Mouse (Mus musculus) midbrain, embryonic 10.5 days (tissue): ENCODE results near the gene Spaca3. TPM values are rescaled to one million over a fixed set of nuclear protein-coding genes. Genes with fewer than 3 reads are reported as not detected.
A peak's percentile ranks its signal among the peaks of the same experiment; 100 is the strongest.

ENCODE experiments used
- DNase-seq: peaks from one replicate; pipeline ENCODE4 v3.0.0-alpha.2; 2017; ENCODE audit warnings: low spot score
- H3K27ac ChIP-seq: fragments of 300-500 bp; sonication (generic); replicated peaks from 2 replicates; pipeline ENCODE4 v1.5.1; 2016; ENCODE audit warnings: mild to moderate bottlenecking
- H3K27me3 ChIP-seq: fragments of 300-500 bp; sonication (generic); 2 replicates; pipeline ENCODE4 v1.6.1; 2016; ENCODE audit warnings: low read depth, mild to moderate bottlenecking; ENCODE audit not compliant: poor library complexity, severe bottlenecking
- H3K36me3 ChIP-seq: fragments of 300-500 bp; sonication (generic); 2 replicates; pipeline ENCODE4 v1.6.1; 2016; ENCODE audit warnings: mild to moderate bottlenecking, moderate library complexity
- H3K4me1 ChIP-seq: fragments of 300-500 bp; sonication (generic); 2 replicates; pipeline ENCODE4 v1.6.1; 2016
- H3K4me3 ChIP-seq: fragments of 300-500 bp; sonication (generic); 2 replicates; pipeline ENCODE4 v1.5.1; 2016; ENCODE audit warnings: mild to moderate bottlenecking, moderate library complexity
- H3K9me3 ChIP-seq: fragments of 300-500 bp; sonication (generic); replicated peaks from 2 replicates; pipeline ENCODE4 v1.6.1; 2016; ENCODE audit warnings: mild to moderate bottlenecking
- WGBS: fragments of 180-500 bp; shearing (Covaris S2); methylation state at CpG from one replicate; pipeline ENCODE4 v1.1.7; 2016; 5-methylcytosine and 5-hydroxymethylcytosine counted together
- polyA plus RNA-seq: library from polyadenylated mRNA; unstranded; fragments of >200 nt; fragmentation: Nextera tagmentation; extraction: Ambion mirVana; gene quantifications from 2 replicates; pipeline ENCODE4 v1.2.1, GENCODE M21; 2016

Spaca3 gene
- polyA plus RNA-seq, 1 experiment from 2014 or later = not detected

DNA sequence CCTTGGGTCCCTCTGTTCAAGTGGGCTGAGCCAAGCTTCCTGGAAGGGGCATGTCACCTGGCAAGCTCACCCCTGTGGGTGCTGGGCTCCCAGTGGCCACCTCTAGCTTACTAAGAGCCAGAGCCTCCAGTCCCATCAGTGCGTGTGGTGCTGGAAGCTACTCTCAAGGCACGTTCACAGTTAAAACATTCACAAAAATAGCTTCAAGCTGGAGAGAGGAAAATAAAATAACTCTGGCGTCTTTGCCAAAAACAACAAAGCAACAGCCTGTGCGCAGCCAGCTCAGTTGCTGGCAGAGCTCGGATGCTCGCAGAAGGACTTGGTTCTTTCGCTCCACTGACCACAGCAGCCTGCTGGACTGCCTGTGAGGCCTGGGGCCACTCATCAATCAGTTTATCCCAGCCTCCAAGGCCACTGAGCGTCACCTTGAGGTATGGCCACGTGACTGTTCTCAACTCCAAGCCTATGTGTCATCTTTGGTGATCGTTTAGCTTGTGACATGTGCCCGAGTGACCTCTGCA is 19.0 kb downstream of the Spaca3 start:
- 82% methylated on average over 11 of the region's 11 CpGs for WGBS
- Histone ChIP-seq H3K27ac (no peak overlapping the region), H3K9me3 (no peaks in the 10 kb centered on the region), H3K4me3 (no peak overlapping the region), H3K36me3 (no peaks in the 10 kb centered on the region), H3K4me1 (no peaks in the 10 kb centered on the region), H3K27me3 (no peaks in the 10 kb centered on the region)
- no peak for DNase-seq

- Histone ChIP-seq H3K36me3 (no peaks in the 10 kb centered on the region), H3K27ac (no peak overlapping the region), H3K9me3 (no peaks in the 10 kb centered on the region), H3K27me3 (no peaks in the 10 kb centered on the region), H3K4me1 (no peaks in the 10 kb centered on the region), H3K4me3 (no peak overlapping the region)
- WGBS = 93% methylated on average over 2 of the region's 2 CpGs
- no peak for DNase-seq
These were observed 19.9 kb downstream of the Spaca3 start for GRCm38 (mm10) chr11:80878026-80878425.

DNA sequence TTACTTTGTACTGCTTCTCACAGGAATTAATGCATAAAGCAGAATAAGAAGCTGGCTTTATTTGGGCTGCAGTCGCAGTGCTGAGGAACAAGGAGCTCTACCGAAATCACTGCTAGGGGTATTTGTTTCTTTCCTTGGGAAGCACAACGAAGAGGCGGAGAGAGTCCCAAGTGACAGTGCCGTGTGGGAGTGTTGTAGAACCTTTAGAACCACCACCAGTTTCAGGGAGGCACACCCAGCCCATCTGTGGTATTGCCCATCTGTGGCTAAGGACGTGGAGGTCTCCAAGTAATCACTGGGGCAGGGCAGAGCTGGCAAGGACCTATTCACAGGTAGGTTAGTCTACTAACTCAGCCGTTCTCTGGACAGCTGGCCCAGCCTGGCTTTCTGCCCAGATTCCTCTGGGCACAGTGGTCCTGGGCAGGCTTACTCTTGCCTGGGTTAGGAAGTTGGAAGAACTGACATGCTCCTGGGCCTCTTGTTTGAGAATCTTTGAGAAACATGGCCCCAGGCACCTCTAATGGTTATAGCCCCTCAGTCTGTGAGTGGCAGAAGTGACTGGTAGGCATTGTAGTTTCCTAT is 24.2 kb downstream of the Spaca3 start:
- Histone ChIP-seq H3K9me3 (no peaks in the 10 kb centered on the region), H3K4me3 (no peak overlapping the region), H3K36me3 (no peaks in the 10 kb centered on the region), H3K4me1 (no peaks in the 10 kb centered on the region), H3K27me3 (0 out of 2 replicates have a peak, but pooled peaks cover 6% of the 10 kb centered on the region), H3K27ac (no peak overlapping the region)
- no peak for DNase-seq
- WGBS = 89% methylated on average over 7 of the region's 7 CpGs

GRCm38 (mm10) chr11:80884521-80885231 is 26.5 kb downstream of the Spaca3 start:
- WGBS = 87% methylated on average over 6 of the region's 6 CpGs
- Histone ChIP-seq H3K27me3 (0 out of 2 replicates have a peak, but pooled peaks cover 6% of the 10 kb centered on the region), H3K36me3 (no peaks in the 10 kb centered on the region), H3K4me1 (peaks cover 8% of the 10 kb centered on the region), H3K9me3 (no peaks in the 10 kb centered on the region), H3K4me3 (no peak overlapping the region), H3K27ac (no peak overlapping the region)
- no peak for DNase-seq

GRCm38 (mm10) chr11:80886365-80886764 is 28.2 kb downstream of the Spaca3 start:
- 86% methylated on average over 7 of the region's 7 CpGs for WGBS
- Histone ChIP-seq H3K4me1 (peaks cover 22% of the 10 kb centered on the region), H3K27me3 (peaks cover 16% of the 10 kb centered on the region; the same call in 1 of the 2 replicates), H3K9me3 (no peaks in the 10 kb centered on the region), H3K4me3 (no peak overlapping the region), H3K36me3 (no peaks in the 10 kb centered on the region), H3K27ac (no peak overlapping the region)
- DNase-seq = no peak

- Histone ChIP-seq H3K4me3 (no peak overlapping the region), H3K27ac (no peak overlapping the region), H3K9me3 (no peaks in the 10 kb centered on the region), H3K36me3 (no peaks in the 10 kb centered on the region), H3K27me3 (peaks cover 23% of the 10 kb centered on the region; the same call in 1 of the 2 replicates), H3K4me1 (peaks cover 22% of the 10 kb centered on the region)
- no peak for DNase-seq
- WGBS = 71% methylated on average over 3 of the region's 3 CpGs
These were observed 28.9 kb downstream of the Spaca3 start for GRCm38 (mm10) chr11:80887021-80887420.

DNA sequence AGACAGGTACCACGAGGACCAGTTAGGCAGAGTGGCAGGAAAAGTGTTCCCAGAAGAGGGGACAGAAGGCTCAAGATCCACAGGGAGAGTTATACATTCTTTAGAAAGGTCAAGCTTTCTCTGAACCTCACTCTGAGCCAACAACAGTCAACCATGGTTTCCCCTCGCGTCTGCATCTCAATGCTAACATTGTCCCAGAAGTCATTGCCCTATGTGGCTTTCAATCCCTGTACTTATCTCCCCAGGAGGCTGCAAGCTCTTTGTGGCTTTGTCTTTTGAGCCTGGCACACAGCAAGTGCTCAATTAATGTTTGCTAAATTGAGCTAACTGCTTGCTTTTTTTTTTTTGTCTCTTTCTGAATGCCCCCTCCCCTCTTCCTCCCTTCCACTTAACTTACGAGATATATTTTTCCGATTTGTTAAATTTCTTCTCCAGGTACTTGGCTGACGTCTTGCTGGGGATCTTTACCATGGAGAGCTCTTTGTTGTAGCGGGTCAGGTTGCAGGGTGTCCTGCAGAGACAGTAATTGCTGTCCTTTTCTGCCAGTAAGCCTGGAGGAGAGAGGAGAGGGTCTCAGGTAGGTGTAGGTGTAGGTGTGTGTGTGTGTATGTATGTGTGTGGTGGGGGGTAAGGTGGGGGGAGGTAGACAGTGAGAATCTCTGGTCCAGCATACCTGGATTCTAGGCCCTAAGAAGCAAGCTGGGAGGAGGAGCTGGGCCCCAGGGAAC is 31.3 kb downstream of the Spaca3 start:
- Histone ChIP-seq H3K4me1 (peaks cover 22% of the 10 kb centered on the region), H3K27ac (no peak overlapping the region), H3K4me3 (no peak overlapping the region), H3K27me3 (peaks cover 28% of the 10 kb centered on the region; the same call in 1 of the 2 replicates), H3K36me3 (no peaks in the 10 kb centered on the region), H3K9me3 (no peaks in the 10 kb centered on the region)
- no peak for DNase-seq
- 8% methylated on average over 7 of the region's 7 CpGs for WGBS

- H3K9me3 ChIP-seq = no peaks in the 10 kb centered on the region
- no peak overlapping the region for H3K27ac ChIP-seq
- no peaks in the 10 kb centered on the region for H3K36me3 ChIP-seq
- H3K4me3 ChIP-seq = no peak overlapping the region
- DNase-seq = no peak
- peaks cover 17% of the 10 kb centered on the region; the same call in 1 of the 2 replicates for H3K27me3 ChIP-seq
- 86% methylated on average over 3 of the region's 3 CpGs for WGBS
- H3K4me1 ChIP-seq = peaks cover 2% of the 10 kb centered on the region; the same call in 1 of the 2 replicates
These were observed 37.7 kb downstream of the Spaca3 start for GRCm38 (mm10) chr11:80895853-80896252.

DNA sequence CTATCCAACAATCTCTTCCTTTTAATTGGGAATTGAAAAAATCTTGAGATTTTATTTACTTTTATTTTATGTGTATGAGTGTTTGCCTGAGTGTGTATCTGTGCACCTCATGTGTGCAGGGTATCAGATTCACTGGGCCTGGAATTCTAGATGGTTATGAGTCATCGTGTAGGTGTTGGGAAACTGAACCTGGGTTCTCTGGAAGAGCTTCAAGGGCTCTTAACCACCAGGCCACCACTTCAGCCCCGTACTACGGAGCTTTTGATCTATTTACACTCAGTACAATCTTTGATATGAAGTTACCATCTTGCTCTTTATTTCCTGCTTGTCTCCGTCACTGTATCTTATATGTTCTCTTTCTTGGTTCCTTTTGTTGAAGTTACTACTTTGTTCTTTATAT is 42.4 kb downstream of the Spaca3 start:
- H3K4me3 ChIP-seq = no peak overlapping the region
- H3K9me3 ChIP-seq = no peaks in the 10 kb centered on the region
- H3K4me1 ChIP-seq = no peaks in the 10 kb centered on the region
- no peaks in the 10 kb centered on the region for H3K36me3 ChIP-seq
- no peak for DNase-seq
- no peaks in the 10 kb centered on the region for H3K27me3 ChIP-seq
- H3K27ac ChIP-seq = no peak overlapping the region
- 89% methylated on average over 4 of the region's 4 CpGs for WGBS

- H3K4me3 ChIP-seq = no peak overlapping the region
- DNase-seq = no peak
- no peaks in the 10 kb centered on the region for H3K36me3 ChIP-seq
- no peaks in the 10 kb centered on the region for H3K27me3 ChIP-seq
- no peaks in the 10 kb centered on the region for H3K4me1 ChIP-seq
- 86% methylated on average over 7 of the region's 7 CpGs for WGBS
- no peak overlapping the region for H3K27ac ChIP-seq
- no peaks in the 10 kb centered on the region for H3K9me3 ChIP-seq
These were observed 44.5 kb downstream of the Spaca3 start for GRCm38 (mm10) chr11:80902664-80903063.

GRCm38 (mm10) chr11:80903426-80903825 is 45.3 kb downstream of the Spaca3 start:
- Histone ChIP-seq H3K4me3 (no peak overlapping the region), H3K9me3 (no peaks in the 10 kb centered on the region), H3K4me1 (no peaks in the 10 kb centered on the region), H3K27me3 (no peaks in the 10 kb centered on the region), H3K27ac (no peak overlapping the region), H3K36me3 (no peaks in the 10 kb centered on the region)
- WGBS = 89% methylated on average over 10 of the region's 10 CpGs
- DNase-seq = no peak

DNA sequence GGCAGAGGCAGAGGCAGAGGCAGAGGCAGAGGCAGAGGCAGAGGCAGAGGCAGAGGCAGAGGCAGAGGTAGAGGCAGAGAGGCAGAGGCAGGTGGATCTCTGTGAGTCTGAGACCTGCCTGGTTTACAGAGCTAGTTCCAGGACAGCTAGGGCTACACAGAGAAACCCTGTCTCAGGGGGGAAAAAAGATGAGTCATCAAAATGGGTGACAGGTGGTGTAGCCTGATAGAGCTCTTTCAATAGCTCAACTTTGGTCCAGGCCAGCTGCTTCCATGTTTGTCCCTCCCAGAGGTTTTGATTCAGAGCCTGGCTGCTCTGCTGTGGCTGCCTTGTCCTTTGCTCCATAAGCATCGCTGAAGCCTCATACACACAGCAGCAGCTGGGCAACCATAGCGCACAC is 46.4 kb downstream of the Spaca3 start:
- no peaks in the 10 kb centered on the region for H3K4me1 ChIP-seq
- WGBS = 90% methylated on average over 2 of the region's 2 CpGs

DNA sequence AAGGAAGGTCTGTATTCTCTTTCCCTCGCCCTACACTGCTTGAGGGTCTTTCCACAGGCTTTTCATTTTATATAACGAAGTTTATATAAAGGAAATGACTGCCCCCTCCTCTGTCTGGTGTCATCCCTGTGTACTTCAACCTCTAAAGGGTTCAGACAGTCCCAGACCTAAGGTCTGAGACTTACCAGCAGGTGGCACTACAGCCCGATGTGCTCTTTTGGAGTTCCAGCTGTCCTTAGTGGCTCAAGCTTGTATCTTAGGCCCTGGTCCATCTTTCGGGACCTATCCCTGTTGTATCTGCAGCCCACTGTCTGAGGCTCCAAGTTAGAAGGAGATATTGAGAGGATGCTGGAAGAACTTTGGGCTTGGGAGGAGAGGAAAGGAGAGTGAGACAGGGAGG is 48.3 kb downstream of the Spaca3 start:
- no peaks in the 10 kb centered on the region for H3K4me1 ChIP-seq
- 39% methylated on average over 4 of the region's 4 CpGs for WGBS
- no peak overlapping the region for H3K27ac ChIP-seq
- no peak overlapping the region for H3K4me3 ChIP-seq
- peak; percentile 59 for DNase-seq
- H3K9me3 ChIP-seq = no peaks in the 10 kb centered on the region
- no peaks in the 10 kb centered on the region for H3K27me3 ChIP-seq
- no peaks in the 10 kb centered on the region for H3K36me3 ChIP-seq

More for the DNA sequence above, 46.4 kb downstream of the Spaca3 start:
- Histone ChIP-seq H3K36me3 (no peaks in the 10 kb centered on the region), H3K27me3 (no peaks in the 10 kb centered on the region), H3K9me3 (no peaks in the 10 kb centered on the region), H3K4me3 (no peak overlapping the region), H3K27ac (no peak overlapping the region)
- no peak for DNase-seq
